Mouse (Mus musculus) myocyte (in vitro differentiated cells): ENCODE results near the gene Ptges3. TPM values are rescaled to one million over a fixed set of nuclear protein-coding genes. Genes with fewer than 3 reads are reported as not detected.
A peak's percentile ranks its signal among the peaks of the same experiment; 100 is the strongest.
"Not testable (repeated sequence)": the region's sequence is repeated elsewhere in the genome, so short reads cannot be mapped to it uniquely, and the experiment has no call there.

Experiments used
- H3K27me3 ChIP-seq: one replicate; pipeline ENCODE4 v1.6.1; 2011; ENCODE audit not compliant: control insufficient read depth, insufficient read depth, insufficient read length
- H3K36me3 ChIP-seq: one replicate; pipeline ENCODE4 v1.6.1; 2011; ENCODE audit not compliant: control insufficient read depth, insufficient read depth
- H3K4me2 ChIP-seq: one replicate; pipeline ENCODE4 v1.6.1; 2011; ENCODE audit warnings: low read depth, control low read depth
- H3K4me3 ChIP-seq: one replicate; pipeline ENCODE4 v1.5.1; 2011; ENCODE audit warnings: mild to moderate bottlenecking, control low read depth, moderate library complexity
- H3K79me2 ChIP-seq: one replicate; pipeline ENCODE4 v1.6.1; 2011; ENCODE audit not compliant: control insufficient read depth, insufficient read depth
- H3ac ChIP-seq: one replicate; pipeline ENCODE4 v1.6.1; 2011; ENCODE audit not compliant: control insufficient read depth, insufficient read length
- CEBPB ChIP-seq: IDR thresholded peaks from 2 replicates; pipeline ENCODE4 v1.6.1; 2011; ENCODE audit warnings: mild to moderate bottlenecking, moderate library complexity; ENCODE audit not compliant: poor library complexity, insufficient read depth, severe bottlenecking
- E2F4 ChIP-seq: IDR thresholded peaks from one replicate; pipeline ENCODE4 v1.6.1; 2011; ENCODE audit warnings: mild to moderate bottlenecking, control low read depth, moderate library complexity; ENCODE audit not compliant: insufficient read depth
- MAX ChIP-seq: IDR thresholded peaks from one replicate; pipeline ENCODE4 v1.6.1; 2011; ENCODE audit warnings: low read depth, mild to moderate bottlenecking, control low read depth
- MYOD1 ChIP-seq, 3 experiments: IDR thresholded peaks; one replicate each; pipeline ENCODE4 v1.6.1; 2011; ENCODE audit warnings: control low read depth in 2 of 3, low read depth in 2 of 3, mild to moderate bottlenecking in 2 of 3, moderate library complexity in 1 of 3; ENCODE audit not compliant: insufficient read length in 2 of 3, control insufficient read depth in 1 of 3
- MYOG ChIP-seq, 3 experiments: IDR thresholded peaks; one replicate each; pipeline ENCODE4 v1.6.1; 2011; ENCODE audit warnings: control low read depth in 2 of 3, low read depth in 2 of 3, mild to moderate bottlenecking in 2 of 3; ENCODE audit not compliant: insufficient read length in 2 of 3, control insufficient read depth in 1 of 3, insufficient read depth in 1 of 3
- POLR2A ChIP-seq: IDR thresholded peaks from one replicate; pipeline ENCODE4 v1.6.1; 2011; ENCODE audit warnings: low read depth, mild to moderate bottlenecking, control low read depth, moderate library complexity; ENCODE audit not compliant: insufficient read length
- POLR2AphosphoS2 ChIP-seq: IDR thresholded peaks from one replicate; pipeline ENCODE4 v1.6.1; 2011; ENCODE audit warnings: low read depth, control low read depth; ENCODE audit not compliant: insufficient read length
- REST ChIP-seq: IDR thresholded peaks from one replicate; pipeline ENCODE4 v1.6.1; 2011; ENCODE audit warnings: mild to moderate bottlenecking, control low read depth, moderate library complexity; ENCODE audit not compliant: insufficient read depth, insufficient read length
- SRF ChIP-seq: IDR thresholded peaks from one replicate; pipeline ENCODE4 v1.6.1; 2011; ENCODE audit warnings: low read depth; ENCODE audit not compliant: control insufficient read depth, insufficient read length
- TCF12 ChIP-seq: IDR thresholded peaks from one replicate; pipeline ENCODE4 v1.6.1; 2011; ENCODE audit warnings: mild to moderate bottlenecking, control low read depth; ENCODE audit not compliant: poor library complexity, insufficient read depth, severe bottlenecking
- TCF3 ChIP-seq: IDR thresholded peaks from one replicate; pipeline ENCODE4 v1.6.1; 2011; ENCODE audit warnings: low read depth, control low read depth; ENCODE audit not compliant: insufficient read length
- USF1 ChIP-seq: IDR thresholded peaks from one replicate; pipeline ENCODE4 v1.6.1; 2011; ENCODE audit warnings: low read depth, mild to moderate bottlenecking, control low read depth, moderate library complexity
- polyA plus RNA-seq: library from polyadenylated mRNA; unstranded; fragments of >200 nt; fragmentation: generic; extraction: Trizol; gene quantifications from one replicate; pipeline ENCODE4 v1.2.1, GENCODE M21; 2012; ENCODE audit warnings: missing spikeins

Gene Ptges3
- polyA plus RNA-seq, 1 experiment = 84.3 TPM

DNA sequence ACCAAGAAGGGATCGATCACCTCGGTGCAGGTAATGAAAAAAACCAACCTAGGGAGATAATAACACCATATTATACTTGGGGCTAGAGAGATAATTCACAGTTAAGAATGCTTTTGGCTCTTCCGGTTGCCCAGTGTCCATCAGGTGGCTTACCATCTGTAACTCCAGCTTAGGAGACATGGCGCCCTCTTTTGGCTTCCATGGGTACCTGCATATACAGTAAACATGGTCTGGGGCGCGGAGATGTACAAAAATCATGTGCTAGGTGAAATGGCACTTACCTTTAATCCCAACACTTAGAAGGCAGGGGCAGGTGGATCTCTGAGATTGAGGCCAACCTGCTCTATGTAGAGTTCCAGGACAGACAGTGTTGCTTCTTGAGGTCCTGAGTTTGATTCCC lies 27.6 kb downstream of the Ptges3 start:
- no peak overlapping the region for H3K4me2 ChIP-seq
- peaks cover 48% of the 10 kb centered on the region for H3K79me2 ChIP-seq
- H3K36me3 ChIP-seq = peaks cover 56% of the 10 kb centered on the region
- TF ChIP-seq TCF12 (no peak), E2F4 (no peak), MAX (no peak), SRF (no peak), TCF3 (no peak), MYOG (IDR thresholded peaks at IDR 0.05; ENCODE audit: control insufficient read depth in 1 of 3, insufficient read depth in 1 of 3, insufficient read length in 2 of 3, low read depth in 2 of 3) (no peak), POLR2A (no peak), CEBPB (no peak), REST (no peak), MYOD1 (IDR thresholded peaks at IDR 0.05; ENCODE audit: control insufficient read depth in 1 of 3, insufficient read length in 2 of 3, low read depth in 2 of 3) (no peak), POLR2AphosphoS2 (no peak), USF1 (no peak)
- H3K4me3 ChIP-seq = no peak overlapping the region
- H3K27me3 ChIP-seq = no peaks in the 10 kb centered on the region
- no peak overlapping the region for H3ac ChIP-seq

DNA sequence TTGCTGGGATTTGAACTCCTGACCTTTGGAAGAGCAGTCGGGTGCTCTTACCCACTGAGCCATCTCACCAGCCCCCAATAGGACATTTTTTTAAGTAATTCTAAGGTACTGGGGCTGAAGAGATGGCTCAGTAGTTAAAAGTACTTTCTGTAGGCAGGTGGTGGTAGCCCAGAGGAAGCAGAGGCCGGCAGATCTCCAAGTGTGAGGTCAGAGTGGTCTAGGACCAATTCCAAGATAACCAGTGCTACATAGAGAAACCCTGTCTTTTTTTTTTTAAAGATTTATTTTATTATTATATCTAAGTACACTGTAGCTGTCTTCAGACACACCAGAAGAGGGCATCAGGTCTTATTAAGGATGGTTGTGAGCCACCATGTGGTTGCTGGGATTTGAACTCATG lies 28.5 kb downstream of the Ptges3 start:
- peaks cover 46% of the 10 kb centered on the region for H3K79me2 ChIP-seq
- H3K27me3 ChIP-seq, H3ac ChIP-seq, H3K4me3 ChIP-seq, H3K4me2 ChIP-seq: not testable (repeated sequence)
- H3K36me3 ChIP-seq = peaks cover 56% of the 10 kb centered on the region

DNA sequence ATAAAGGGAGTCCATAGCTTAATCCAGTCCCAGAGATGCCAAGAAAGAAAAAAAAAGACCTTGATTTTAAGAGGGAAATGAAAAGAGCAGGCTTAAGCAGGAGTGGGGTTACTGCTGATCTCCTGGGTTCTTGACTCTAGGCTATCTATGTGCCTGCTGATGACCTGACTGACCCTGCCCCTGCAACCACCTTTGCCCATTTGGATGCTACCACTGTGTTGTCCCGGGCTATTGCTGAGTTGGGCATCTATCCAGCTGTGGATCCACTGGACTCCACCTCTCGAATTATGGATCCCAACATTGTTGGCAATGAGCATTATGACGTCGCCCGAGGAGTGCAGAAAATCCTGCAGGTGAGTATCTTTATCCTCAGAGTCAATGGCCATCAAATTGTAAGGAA lies 29.4 kb downstream of the Ptges3 start:
- H3K4me3 ChIP-seq = no peak overlapping the region
- H3K4me2 ChIP-seq = no peak overlapping the region
- no peak overlapping the region for H3ac ChIP-seq
- H3K36me3 ChIP-seq = peaks cover 56% of the 10 kb centered on the region
- H3K27me3 ChIP-seq = no peaks in the 10 kb centered on the region
- H3K79me2 ChIP-seq = peaks cover 40% of the 10 kb centered on the region
- TF ChIP-seq MYOG (IDR thresholded peaks at IDR 0.05; ENCODE audit: control insufficient read depth in 1 of 3, insufficient read depth in 1 of 3, insufficient read length in 2 of 3, low read depth in 2 of 3) (no peak), POLR2AphosphoS2 (peak; percentile 29), TCF3 (no peak), POLR2A (no peak), E2F4 (no peak), REST (no peak)

- Histone ChIP-seq H3K4me3 (no peak overlapping the region), H3K27me3 (no peaks in the 10 kb centered on the region), H3K79me2 (peaks cover 25% of the 10 kb centered on the region), H3K4me2 (no peak overlapping the region), H3K36me3 (peaks cover 56% of the 10 kb centered on the region), H3ac (no peak overlapping the region)
- TF ChIP-seq POLR2A (no peak), POLR2AphosphoS2 (peak; percentile 49), USF1 (no peak), MYOG (IDR thresholded peaks at IDR 0.05; ENCODE audit: control insufficient read depth in 1 of 3, insufficient read depth in 1 of 3, insufficient read length in 2 of 3, low read depth in 2 of 3) (no peak)
Observed at GRCm38 (mm10) chr10:128089842-128090241, 31.1 kb downstream of the Ptges3 start.

GRCm38 (mm10) chr10:128090651-128091563 lies 32.2 kb downstream of the Ptges3 start:
- H3K4me3 ChIP-seq = peak overlapping the region; percentile 69
- peak overlapping the region; percentile 9 for H3ac ChIP-seq
- TF ChIP-seq POLR2A (peak; percentile 40), MAX (no peak), POLR2AphosphoS2 (peak; percentile 93)
- peaks cover 45% of the 10 kb centered on the region for H3K36me3 ChIP-seq
- peaks cover 21% of the 10 kb centered on the region for H3K79me2 ChIP-seq
- H3K4me2 ChIP-seq = peak overlapping the region; percentile 96
- H3K27me3 ChIP-seq = no peaks in the 10 kb centered on the region
